18 mouse cellular contexts compared by ENCODE assay signal in the genomic region with DNA sequence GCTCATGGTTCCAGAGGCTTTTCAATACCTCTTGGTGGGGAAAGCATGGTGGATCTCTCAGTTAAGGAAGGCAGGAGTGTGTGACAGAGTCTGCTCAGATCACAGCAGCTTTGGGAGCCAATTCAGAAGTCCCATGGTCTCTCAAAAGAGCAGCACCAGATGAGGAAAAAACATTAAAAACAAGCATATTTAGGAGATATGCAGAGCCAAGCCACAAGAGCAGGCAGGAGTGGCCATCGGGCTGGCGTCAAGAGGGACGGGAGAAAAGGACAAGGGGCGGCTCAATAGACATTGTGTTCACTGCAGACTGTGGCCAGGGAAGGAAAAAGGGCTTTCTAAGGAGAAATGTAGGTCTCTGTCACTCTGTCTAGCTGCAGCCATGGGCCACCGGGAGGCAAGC.
"Had no signal": no experiment of that assay in that cellular context is flagged by ENCODE, and none has a peak within 500 bp of the region (broad histone marks: within the 10 kb centered on the region; RNA-seq: fewer than 3 reads in every experiment).

No protein-coding gene starts in this region.

- DNase-seq: kidney, adult 2 months; liver; lung, adult 18-20 months; lung, postnatal 14 days; right cerebral cortex, adult 18-20 months; right cerebral cortex, postnatal 14 days; right cerebral cortex, postnatal 4 days; thymus, postnatal 25 days had no signal

- H3K27me3 ChIP-seq: limb, embryonic 12.5 days; liver, embryonic 12.5 days; liver, embryonic 15.5 days; midbrain, embryonic 12.5 days; midbrain, embryonic 15.5 days; neural tube, embryonic 12.5 days; neural tube, embryonic 15.5 days had no signal

- ATAC-seq: intestine, postnatal 0 days; liver, embryonic 12.5 days; midbrain, embryonic 15.5 days had no signal

- H3K4me3 ChIP-seq: limb, embryonic 12.5 days; liver, embryonic 12.5 days; liver, embryonic 15.5 days; midbrain, embryonic 12.5 days; midbrain, embryonic 15.5 days; neural tube, embryonic 12.5 days; neural tube, embryonic 15.5 days had no signal

- H3K36me3 ChIP-seq: liver, embryonic 12.5 days; liver, embryonic 15.5 days; midbrain, embryonic 12.5 days; midbrain, embryonic 15.5 days; neural tube, embryonic 12.5 days; neural tube, embryonic 15.5 days had no signal

- H3K9ac ChIP-seq: limb, embryonic 12.5 days; liver, embryonic 12.5 days; liver, embryonic 15.5 days; midbrain, embryonic 12.5 days; midbrain, embryonic 15.5 days; neural tube, embryonic 12.5 days; neural tube, embryonic 15.5 days had no signal

- H3K27ac ChIP-seq: kidney, postnatal 0 days; limb, embryonic 12.5 days; liver, embryonic 12.5 days; liver, embryonic 15.5 days; macrophage; midbrain, embryonic 12.5 days; midbrain, embryonic 15.5 days; neural tube, embryonic 12.5 days; neural tube, embryonic 15.5 days had no signal

- H3K4me2 ChIP-seq: limb, embryonic 12.5 days; liver, embryonic 12.5 days; liver, embryonic 15.5 days; midbrain, embryonic 12.5 days; midbrain, embryonic 15.5 days; neural tube, embryonic 12.5 days; neural tube, embryonic 15.5 days had no signal

- H3K9me3 ChIP-seq: limb, embryonic 12.5 days; liver, embryonic 12.5 days; liver, embryonic 15.5 days; midbrain, embryonic 12.5 days; midbrain, embryonic 15.5 days; neural tube, embryonic 12.5 days; neural tube, embryonic 15.5 days had no signal
